Mouse (Mus musculus): ENCODE measurements at regions not wholly inside any gene's neighbourhood (a gene's known extent, or its start where the extent isn't known, plus 50 kb on each side); places are given as distances from the start of the nearest gene placed in this dataset.
A peak's percentile ranks its signal among the peaks of the same experiment; 100 is the strongest.

GRCm38 (mm10) chr12:11751471-11751870 is 295.6 kb downstream of the Rad51ap2 start:
- Histone ChIP-seq H3K27me3 (ENCODE audit: insufficient read depth, low read length) (no peaks in the 10 kb centered on the region), H3K4me1 (ENCODE audit: insufficient read depth, low read length) (no peaks in the 10 kb centered on the region), H3K4me3 (ENCODE audit: low read length) (no peak overlapping the region), H3K27ac (no peak overlapping the region), H3K9me3 (ENCODE audit: low read length) (no peaks in the 10 kb centered on the region), H3K4me2 (ENCODE audit: low read depth, low read length) (no peak overlapping the region), H3K36me3 (ENCODE audit: insufficient read depth, low read length) (no peaks in the 10 kb centered on the region), H3K9ac (replicated peaks; ENCODE audit: low read length) (no peak overlapping the region)
- DNase-seq (ENCODE audit: low spot score) (no peak), ATAC-seq (no peak)
- WGBS, result 80% methylated on average over 2 of the region's 2 CpGs
- no peak for TF ChIP-seq CTCF (IDR thresholded peaks at IDR 0.05; ENCODE audit: low read depth)

- ATAC-seq, result no peak
- no peak for TF ChIP-seq CTCF (IDR thresholded peaks at IDR 0.05; ENCODE audit: low read depth)
- no peak overlapping the region for H3K4me3 ChIP-seq (ENCODE audit: low read length)
Observed at GRCm38 (mm10) chr12:11754184-11754907, 298.5 kb downstream of the Rad51ap2 start.

GRCm38 (mm10) chr12:11802326-11802725 is 346.4 kb downstream of the Rad51ap2 start:
- Histone ChIP-seq H3K36me3 (ENCODE audit: insufficient read depth, low read length) (no peaks in the 10 kb centered on the region), H3K4me3 (ENCODE audit: low read length) (no peak overlapping the region), H3K4me1 (ENCODE audit: insufficient read depth, low read length) (no peaks in the 10 kb centered on the region), H3K9me3 (ENCODE audit: low read length) (no peaks in the 10 kb centered on the region), H3K27me3 (ENCODE audit: insufficient read depth, low read length) (no peaks in the 10 kb centered on the region), H3K27ac (no peak overlapping the region), H3K4me2 (ENCODE audit: low read depth, low read length) (no peak overlapping the region), H3K9ac (replicated peaks; ENCODE audit: low read length) (no peak overlapping the region)
- DNase-seq (ENCODE audit: low spot score) (no peak), ATAC-seq (no peak)
- 79% methylated on average over 2 of the region's 2 CpGs for WGBS
- no peak for TF ChIP-seq CTCF (IDR thresholded peaks at IDR 0.05; ENCODE audit: low read depth)

More at GRCm38 (mm10) chr12:11754184-11754907, 298.5 kb downstream of the Rad51ap2 start:
- Histone ChIP-seq H3K4me1 (ENCODE audit: insufficient read depth, low read length) (no peaks in the 10 kb centered on the region), H3K4me2 (ENCODE audit: low read depth, low read length) (no peak overlapping the region), H3K9ac (replicated peaks; ENCODE audit: low read length) (no peak overlapping the region), H3K36me3 (ENCODE audit: insufficient read depth, low read length) (no peaks in the 10 kb centered on the region), H3K27ac (no peak overlapping the region), H3K27me3 (ENCODE audit: insufficient read depth, low read length) (no peaks in the 10 kb centered on the region), H3K9me3 (ENCODE audit: low read length) (no peaks in the 10 kb centered on the region)
- no peak for DNase-seq (ENCODE audit: low spot score)

- H3K4me3 ChIP-seq (ENCODE audit: low read length), result no peak overlapping the region
- no peak for DNase-seq (ENCODE audit: low spot score)
- H3K27ac ChIP-seq, result no peak overlapping the region
- 71% methylated on average over 1 of the region's 1 CpGs for WGBS
- TF ChIP-seq CTCF (IDR thresholded peaks at IDR 0.05; ENCODE audit: low read depth), result no peak
- H3K27me3 ChIP-seq (ENCODE audit: insufficient read depth, low read length), result no peaks in the 10 kb centered on the region
- H3K4me2 ChIP-seq (ENCODE audit: low read depth, low read length), result no peak overlapping the region
- H3K9ac ChIP-seq (replicated peaks; ENCODE audit: low read length), result no peak overlapping the region
- no peaks in the 10 kb centered on the region for H3K36me3 ChIP-seq (ENCODE audit: insufficient read depth, low read length)
- H3K4me1 ChIP-seq (ENCODE audit: insufficient read depth, low read length), result no peaks in the 10 kb centered on the region
- ATAC-seq, result no peak
- H3K9me3 ChIP-seq (ENCODE audit: low read length), result no peaks in the 10 kb centered on the region
Observed at GRCm38 (mm10) chr12:11803162-11803561, 347.3 kb downstream of the Rad51ap2 start.

DNA sequence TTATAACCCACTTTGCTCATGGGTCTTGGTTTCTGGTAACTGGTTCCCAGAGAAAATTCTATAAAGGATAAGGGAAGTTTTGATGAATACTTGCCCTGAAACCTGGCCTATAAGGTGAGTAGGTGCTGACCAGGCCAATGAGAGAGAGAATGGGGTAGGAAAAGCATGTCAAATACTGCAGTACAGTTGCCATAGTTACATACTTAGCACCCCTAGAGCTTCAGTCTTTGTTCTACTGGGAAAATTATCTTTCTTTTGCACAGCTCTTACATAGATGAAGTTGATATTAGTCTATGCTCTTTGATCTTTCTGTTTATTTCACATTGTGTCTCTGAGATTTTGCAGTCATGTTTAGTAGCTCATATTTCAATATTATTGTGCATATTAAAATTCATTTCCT is 373.8 kb downstream of the Rad51ap2 start:
- no peaks in the 10 kb centered on the region for H3K27me3 ChIP-seq (ENCODE audit: insufficient read depth, low read length)
- ATAC-seq (no peak), DNase-seq (ENCODE audit: low spot score) (no peak)
- H3K27ac ChIP-seq, result no peak overlapping the region
- no peaks in the 10 kb centered on the region for H3K4me1 ChIP-seq (ENCODE audit: insufficient read depth, low read length)
- no peaks in the 10 kb centered on the region for H3K9me3 ChIP-seq (ENCODE audit: low read length)
- no peak overlapping the region for H3K4me2 ChIP-seq (ENCODE audit: low read depth, low read length)
- no peak overlapping the region for H3K9ac ChIP-seq (replicated peaks; ENCODE audit: low read length)
- no peaks in the 10 kb centered on the region for H3K36me3 ChIP-seq (ENCODE audit: insufficient read depth, low read length)
- TF ChIP-seq CTCF (IDR thresholded peaks at IDR 0.05; ENCODE audit: low read depth), result no peak
- no peak overlapping the region for H3K4me3 ChIP-seq (ENCODE audit: low read length)

DNA sequence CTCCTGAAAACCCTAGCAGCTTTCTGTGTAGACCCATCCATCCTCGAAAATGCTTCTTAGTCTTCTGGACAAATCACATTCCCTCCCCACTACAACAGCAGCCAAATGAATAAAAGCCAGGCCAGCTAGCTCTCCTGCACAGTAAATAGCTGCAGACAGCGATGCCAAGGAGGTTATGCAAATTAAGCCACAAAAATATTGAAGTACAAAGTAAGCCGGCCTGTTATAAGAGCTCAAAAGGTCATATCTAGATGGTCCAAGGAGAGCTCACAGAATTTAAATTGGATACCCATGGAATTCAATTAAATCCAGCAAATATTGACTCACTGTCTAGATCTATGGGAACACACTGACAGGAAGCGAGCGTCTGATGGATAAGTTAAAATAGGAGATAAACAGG is 375.4 kb downstream of the Rad51ap2 start:
- no peak for TF ChIP-seq CTCF (IDR thresholded peaks at IDR 0.05; ENCODE audit: low read depth)
- no peaks in the 10 kb centered on the region for H3K9me3 ChIP-seq (ENCODE audit: low read length)
- no peak overlapping the region for H3K4me2 ChIP-seq (ENCODE audit: low read depth, low read length)
- no peaks in the 10 kb centered on the region for H3K36me3 ChIP-seq (ENCODE audit: insufficient read depth, low read length)
- H3K9ac ChIP-seq (replicated peaks; ENCODE audit: low read length), result no peak overlapping the region
- H3K4me3 ChIP-seq (ENCODE audit: low read length), result no peak overlapping the region
- ATAC-seq, result peak; percentile 45; the same call in 1 of the 2 replicates
- DNase-seq (ENCODE audit: low spot score), result peak; percentile 11
- H3K27me3 ChIP-seq (ENCODE audit: insufficient read depth, low read length), result no peaks in the 10 kb centered on the region
- H3K4me1 ChIP-seq (ENCODE audit: insufficient read depth, low read length), result no peaks in the 10 kb centered on the region
- 51% methylated on average over 5 of the region's 5 CpGs for WGBS
- H3K27ac ChIP-seq, result no peak overlapping the region

DNA sequence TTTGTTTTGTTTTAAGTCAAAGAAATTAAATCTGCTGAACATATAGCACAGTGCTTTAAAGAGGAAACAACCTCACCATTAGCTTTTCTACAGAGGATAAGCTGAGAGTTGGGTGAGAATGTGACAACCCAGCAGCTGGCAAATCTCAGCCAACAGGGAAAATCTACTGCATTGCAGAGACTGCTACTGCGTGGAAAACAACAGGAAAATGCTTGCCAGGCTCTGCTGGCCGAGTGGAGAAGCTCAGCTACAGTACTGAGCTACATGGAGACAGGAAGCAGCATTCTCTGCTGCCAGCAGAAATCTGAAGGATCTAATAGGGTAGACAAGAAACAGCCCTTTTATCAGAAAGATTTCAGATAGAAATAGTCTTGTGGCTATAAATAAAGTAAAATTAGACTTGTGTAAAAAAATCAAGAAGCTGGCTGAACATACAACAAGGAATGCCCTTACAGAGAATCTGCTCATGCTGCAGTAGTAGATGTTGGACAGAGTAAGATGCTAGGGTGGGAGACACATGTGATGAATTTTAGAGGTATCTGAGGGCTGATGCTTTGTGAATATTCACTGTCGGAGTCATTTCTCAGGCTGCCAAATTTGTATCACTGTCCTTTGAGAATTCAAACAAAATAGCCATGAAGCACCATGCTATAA is 382.1 kb downstream of the Rad51ap2 start:
- ATAC-seq (peak; percentile 72; the same call in 1 of the 2 replicates), DNase-seq (ENCODE audit: low spot score) (peak; percentile 56)
- Histone ChIP-seq H3K27ac (0 out of 2 replicates have a peak overlapping the region, but pooled peaks have one; percentile 4), H3K4me1 (ENCODE audit: insufficient read depth, low read length) (no peaks in the 10 kb centered on the region), H3K27me3 (ENCODE audit: insufficient read depth, low read length) (no peaks in the 10 kb centered on the region), H3K9me3 (ENCODE audit: low read length) (no peaks in the 10 kb centered on the region), H3K4me3 (ENCODE audit: low read length) (no peak overlapping the region), H3K4me2 (ENCODE audit: low read depth, low read length) (no peak overlapping the region), H3K36me3 (ENCODE audit: insufficient read depth, low read length) (no peaks in the 10 kb centered on the region), H3K9ac (replicated peaks; ENCODE audit: low read length) (no peak overlapping the region)
- 54% methylated on average over 3 of the region's 3 CpGs for WGBS
- no peak; the same call in 1 of the 2 replicates for TF ChIP-seq CTCF (IDR thresholded peaks at IDR 0.05; ENCODE audit: low read depth)
